Mouse (Mus musculus) lung, embryonic 15.5 days (tissue): ENCODE measurements around the gene Uhrf1. TPM values are rescaled to one million over a fixed set of nuclear protein-coding genes. Genes with fewer than 3 reads are reported as not detected.

ENCODE experiments used
- ATAC-seq: fragments of 200-750 bp; cut with Nextera tagmentation; 2 replicates; pipeline ENCODE4 v1.8.0; 2017; ENCODE audit warnings: moderate number of reproducible peaks, borderline replicate concordance; ENCODE audit not compliant: low FRiP score, low TSS enrichment; ENCODE audit errors: extremely low read depth
- H3K27ac ChIP-seq: fragments of 300-500 bp; sonication (generic); 2 replicates; pipeline ENCODE4 v1.5.1; 2015; ENCODE audit warnings: moderate library complexity, mild to moderate bottlenecking, inconsistent platforms
- H3K27me3 ChIP-seq: fragments of 300-500 bp; sonication (generic); 2 replicates; pipeline ENCODE4 v1.6.1; 2015; ENCODE audit warnings: inconsistent platforms
- H3K36me3 ChIP-seq: fragments of 300-500 bp; sonication (generic); 2 replicates; pipeline ENCODE4 v1.6.1; 2015; ENCODE audit warnings: inconsistent platforms
- H3K4me1 ChIP-seq: fragments of 300-500 bp; sonication (generic); 2 replicates; pipeline ENCODE4 v1.6.1; 2015; ENCODE audit warnings: inconsistent platforms
- H3K4me2 ChIP-seq: fragments of 300-500 bp; sonication (generic); 2 replicates; pipeline ENCODE4 v1.6.1; 2015; ENCODE audit warnings: inconsistent platforms, mild to moderate bottlenecking, moderate library complexity
- H3K4me3 ChIP-seq: fragments of 300-500 bp; sonication (generic); 2 replicates; pipeline ENCODE4 v1.5.1; 2015; ENCODE audit warnings: mild to moderate bottlenecking, inconsistent platforms
- H3K9ac ChIP-seq: fragments of 300-500 bp; sonication (generic); 2 replicates; pipeline ENCODE4 v1.6.1; 2015; ENCODE audit warnings: inconsistent platforms
- H3K9me3 ChIP-seq: fragments of 300-500 bp; sonication (generic); 2 replicates; pipeline ENCODE4 v1.6.1; 2016; ENCODE audit warnings: inconsistent platforms
- WGBS: fragments of 180-500 bp; shearing (Covaris S2); methylation state at CpG from one replicate; pipeline ENCODE4 v1.1.7; 2015; 5-methylcytosine and 5-hydroxymethylcytosine counted together
- polyA plus RNA-seq: library from polyadenylated mRNA; unstranded; fragments of >200 nt; fragmentation: Nextera tagmentation; extraction: Ambion mirVana; gene quantifications from 2 replicates; pipeline ENCODE4 v1.2.1, GENCODE M21; 2015

Gene Uhrf1
- polyA plus RNA-seq, 1 experiment from 2014 or later, result 150 TPM

DNA sequence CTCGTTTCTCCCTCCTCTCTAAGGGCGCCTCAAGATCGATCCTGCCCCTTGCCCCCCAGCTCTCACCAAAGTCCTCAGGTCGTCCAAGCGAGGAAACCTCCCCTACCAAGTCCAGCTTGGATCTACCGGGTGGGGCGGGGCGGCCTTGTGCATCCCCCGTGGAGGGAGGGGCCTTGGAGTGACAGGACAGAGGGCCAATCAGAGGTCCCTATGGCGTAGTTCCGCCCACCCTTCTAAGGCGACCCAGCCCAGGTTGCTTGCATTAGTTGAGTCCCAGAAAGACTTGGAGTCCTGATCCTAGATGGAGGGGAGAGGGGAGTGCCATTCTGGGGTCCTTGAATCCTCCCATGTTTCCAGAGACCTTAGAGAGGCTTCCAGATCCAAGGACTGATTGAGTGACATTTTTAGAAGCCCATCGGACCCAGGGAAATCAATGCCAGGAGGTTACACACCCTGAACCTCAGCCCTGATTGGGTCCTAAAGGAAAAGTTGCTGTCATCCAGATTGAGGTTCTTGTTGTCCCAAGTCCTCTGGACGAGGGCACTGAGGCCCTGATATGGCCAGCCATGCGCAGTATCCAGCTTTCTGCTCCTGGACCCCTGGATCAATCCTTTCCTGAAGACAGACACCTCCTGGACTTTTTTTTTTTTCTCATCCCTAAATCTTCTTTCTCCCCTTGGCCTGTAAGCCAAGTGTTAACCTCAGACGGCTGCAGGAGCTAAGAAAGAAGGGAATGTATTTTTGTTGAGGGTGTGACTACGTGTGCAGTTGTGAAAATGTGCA is 12.5 kb upstream of the Uhrf1 start:
- H3K9me3 ChIP-seq, result no peaks in the 10 kb centered on the region
- ATAC-seq, result peak; percentile 91
- WGBS, result 4% methylated on average over 17 of the region's 17 CpGs
- H3K9ac ChIP-seq, result peak overlapping the region; percentile 55
- H3K4me3 ChIP-seq, result peak overlapping the region; percentile 60
- H3K27ac ChIP-seq, result peak overlapping the region; percentile 97
- peaks cover 44% of the 10 kb centered on the region for H3K4me1 ChIP-seq
- H3K4me2 ChIP-seq, result peak overlapping the region; percentile 79
- H3K27me3 ChIP-seq, result no peaks in the 10 kb centered on the region
- peaks cover 10% of the 10 kb centered on the region for H3K36me3 ChIP-seq

DNA sequence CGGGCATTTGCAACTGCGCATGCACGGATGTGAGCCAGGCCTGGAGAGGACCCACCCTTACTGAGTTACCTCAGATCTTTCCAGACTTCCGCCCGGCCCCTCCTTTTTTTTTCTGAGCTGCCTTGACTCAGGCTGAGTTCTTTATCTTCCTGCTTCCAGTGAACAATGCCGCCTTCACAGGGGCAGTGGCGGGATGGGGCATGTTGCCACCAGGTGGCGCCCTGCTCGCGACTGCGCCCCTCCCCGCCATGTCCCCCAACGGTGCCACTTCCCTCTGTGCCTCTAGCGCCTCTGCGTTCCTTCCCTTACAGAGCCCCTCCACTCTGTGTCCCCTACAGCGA is 12.0 kb upstream of the Uhrf1 start:
- peaks cover 44% of the 10 kb centered on the region for H3K4me1 ChIP-seq
- peak overlapping the region; percentile 97 for H3K27ac ChIP-seq
- H3K27me3 ChIP-seq, result no peaks in the 10 kb centered on the region
- WGBS, result under 1% methylated on average over 16 of the region's 16 CpGs
- H3K4me2 ChIP-seq, result peak overlapping the region; percentile 79
- no peaks in the 10 kb centered on the region for H3K9me3 ChIP-seq
- peak; percentile 90 for ATAC-seq
- peak overlapping the region; percentile 39 for H3K9ac ChIP-seq
- peak overlapping the region; percentile 60 for H3K4me3 ChIP-seq
- H3K36me3 ChIP-seq, result peaks cover 4% of the 10 kb centered on the region

DNA sequence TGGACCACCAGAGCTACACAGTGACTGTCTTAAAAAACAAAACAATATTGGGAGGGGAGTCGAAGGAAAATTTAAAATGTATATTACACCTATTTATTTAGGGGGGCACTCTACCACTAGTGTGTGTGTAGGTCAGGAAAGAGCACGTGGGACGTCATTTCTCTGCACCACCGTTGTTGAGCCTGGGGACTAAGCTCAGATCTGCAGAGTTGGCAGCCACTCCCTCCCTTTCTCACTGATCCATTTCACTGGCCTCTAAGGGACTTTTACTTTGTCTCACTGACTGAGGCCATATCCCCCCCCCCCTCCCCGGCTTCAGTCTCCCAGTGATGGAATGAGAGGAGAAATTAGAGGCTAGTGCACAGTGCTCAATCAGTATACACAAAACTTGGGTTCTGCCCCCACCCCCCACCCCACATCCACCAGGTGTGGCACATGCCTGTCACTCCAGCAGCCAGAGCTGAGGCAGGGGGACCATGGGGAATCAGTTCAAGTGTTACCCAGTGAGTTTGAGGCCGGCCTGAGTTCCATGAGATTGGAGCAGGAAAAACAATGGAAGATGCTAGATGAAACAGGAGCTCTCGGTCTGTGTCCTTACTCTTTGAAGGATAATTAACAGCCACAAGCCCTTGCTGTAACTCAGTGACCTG is 11.2 kb upstream of the Uhrf1 start:
- peaks cover 41% of the 10 kb centered on the region for H3K4me1 ChIP-seq
- no peak overlapping the region for H3K4me2 ChIP-seq
- H3K9me3 ChIP-seq, result no peaks in the 10 kb centered on the region
- peak overlapping the region; percentile 97 for H3K27ac ChIP-seq
- H3K9ac ChIP-seq, result no peak overlapping the region
- no peak for ATAC-seq
- 0 out of 2 replicates have a peak overlapping the region, but pooled peaks have one; percentile 60 for H3K4me3 ChIP-seq
- H3K27me3 ChIP-seq, result no peaks in the 10 kb centered on the region
- WGBS, result 76% methylated on average over 7 of the region's 7 CpGs
- no peaks in the 10 kb centered on the region for H3K36me3 ChIP-seq

DNA sequence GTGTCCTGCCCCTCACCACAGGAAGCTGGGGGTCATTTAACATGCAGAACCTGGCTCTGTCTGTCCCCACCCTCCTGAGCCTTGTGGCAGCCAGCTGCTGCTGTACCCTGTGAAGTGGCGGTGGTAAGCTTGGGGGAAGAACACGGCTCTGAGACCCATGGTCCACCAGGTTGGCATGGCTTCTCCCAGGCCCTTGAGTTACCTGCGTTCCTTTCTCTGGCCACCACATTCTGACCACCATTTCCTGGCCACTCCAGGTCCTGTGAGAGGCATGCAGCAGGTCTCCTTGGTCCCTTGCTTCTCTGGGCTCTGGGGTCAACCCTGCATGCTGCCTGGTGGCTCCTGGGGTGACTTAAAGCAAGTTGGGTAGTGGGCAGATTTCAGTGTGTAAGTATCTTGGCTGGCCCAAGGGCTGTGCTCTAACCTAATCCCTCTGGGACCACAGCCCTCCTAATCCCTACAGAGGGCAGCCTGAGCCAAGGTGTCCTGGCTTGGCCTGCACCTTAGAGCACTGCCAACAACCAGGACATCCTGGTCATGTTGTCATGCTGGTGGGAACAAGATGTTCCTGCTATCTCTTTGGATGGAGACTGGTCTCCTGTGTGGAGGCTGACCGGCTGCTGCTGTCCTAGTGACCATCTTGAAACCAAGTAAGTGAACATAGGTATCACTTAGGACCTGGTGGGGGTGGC is 10.4 kb upstream of the Uhrf1 start, which contains the start of gene Plin3:
Plin3 (minus strand) TSS at position 343 of the 692 bp plus-strand sequence.
- Histone ChIP-seq H3K27ac (peak within 1 kb of the TSS; percentile 97), H3K9me3 (no peaks in the 10 kb centered on the region), H3K4me1 (peaks cover 34% of the 10 kb centered on the region), H3K9ac (no peak within 1 kb of the TSS), H3K4me3 (no peak within 1 kb of the TSS), H3K27me3 (no peaks in the 10 kb centered on the region), H3K36me3 (no peaks in the 10 kb centered on the region), H3K4me2 (no peak within 1 kb of the TSS)
- WGBS, result 83% methylated on average over 4 of the region's 4 CpGs
- no peak for ATAC-seq

DNA sequence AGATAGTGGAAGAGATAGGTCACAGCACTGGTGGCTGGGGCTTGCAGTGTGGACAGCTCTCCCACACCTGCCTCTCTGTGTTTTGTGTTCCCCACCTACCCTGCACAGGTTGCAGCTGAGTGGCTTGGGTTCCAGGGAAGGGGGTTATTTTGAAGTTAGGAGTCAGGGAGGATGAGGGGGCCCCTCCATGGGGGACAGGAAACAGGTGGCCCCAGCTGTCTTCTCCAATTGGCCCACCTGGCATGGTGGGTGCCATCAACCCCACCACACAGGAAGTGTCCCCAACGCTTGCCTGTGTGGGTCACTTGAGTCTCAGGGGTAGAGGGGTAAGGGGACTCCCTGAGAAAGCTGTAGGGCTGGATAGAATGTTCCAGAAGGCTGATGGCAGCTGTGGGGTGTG is 9.8 kb upstream of the Uhrf1 start:
- Histone ChIP-seq H3K4me1 (peaks cover 28% of the 10 kb centered on the region), H3K27ac (no peak overlapping the region)
- WGBS, result 42% methylated on average over 1 of the region's 1 CpGs

DNA sequence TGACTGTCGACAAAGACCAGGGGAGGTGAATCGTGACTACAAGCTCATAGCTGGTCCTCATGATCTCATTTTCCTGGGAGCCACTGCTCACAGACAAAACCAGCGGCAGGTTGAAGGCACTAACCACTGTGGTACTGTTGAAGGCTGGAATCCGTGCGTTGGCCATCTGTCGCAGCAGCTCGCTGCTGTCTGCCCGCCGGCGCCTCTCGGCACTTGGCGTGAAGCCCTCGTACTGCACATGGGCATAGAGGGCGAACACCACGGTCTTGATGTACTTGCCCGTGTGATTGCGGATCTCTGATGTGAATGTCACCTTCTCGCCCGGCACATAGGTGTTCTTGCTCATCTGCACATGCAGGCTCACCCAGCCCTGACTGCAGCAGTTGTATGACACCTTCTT is 8.9 kb upstream of the Uhrf1 start:
- WGBS, result 84% methylated on average over 19 of the region's 19 CpGs
- Histone ChIP-seq H3K27me3 (no peaks in the 10 kb centered on the region), H3K4me3 (no peak overlapping the region), H3K36me3 (no peaks in the 10 kb centered on the region), H3K9ac (no peak overlapping the region), H3K4me1 (peaks cover 18% of the 10 kb centered on the region), H3K4me2 (no peak overlapping the region), H3K27ac (no peak overlapping the region), H3K9me3 (no peaks in the 10 kb centered on the region)
- ATAC-seq, result no peak

More for the DNA sequence above, 9.8 kb upstream of the Uhrf1 start:
- Histone ChIP-seq H3K9me3 (no peaks in the 10 kb centered on the region), H3K36me3 (no peaks in the 10 kb centered on the region), H3K27me3 (no peaks in the 10 kb centered on the region), H3K4me3 (no peak overlapping the region), H3K4me2 (no peak overlapping the region), H3K9ac (no peak overlapping the region)
- ATAC-seq, result no peak

DNA sequence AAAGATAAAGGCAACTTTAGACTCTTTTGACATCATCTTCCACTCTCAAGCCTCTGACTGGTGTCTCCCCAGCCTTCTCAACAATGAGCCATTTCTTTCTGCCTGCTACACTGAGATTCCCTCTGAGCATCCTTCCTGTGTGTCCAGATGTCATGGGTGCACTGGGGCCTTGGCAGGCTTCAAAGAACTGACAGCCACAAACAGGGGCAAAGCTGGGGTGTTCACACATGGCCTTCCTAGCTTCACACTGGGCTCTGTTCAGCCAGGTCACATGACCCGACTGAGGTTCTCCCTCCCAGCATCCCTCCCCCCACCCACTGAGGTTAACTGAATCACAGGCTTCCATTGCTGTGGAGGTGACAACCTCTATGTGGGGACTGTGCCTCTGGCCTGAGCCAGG is 6.9 kb upstream of the Uhrf1 start:
- peaks cover 6% of the 10 kb centered on the region for H3K4me1 ChIP-seq
- H3K9me3 ChIP-seq, result no peaks in the 10 kb centered on the region
- no peak overlapping the region for H3K4me3 ChIP-seq
- ATAC-seq, result no peak
- no peak overlapping the region for H3K27ac ChIP-seq
- H3K4me2 ChIP-seq, result no peak overlapping the region
- no peak overlapping the region for H3K9ac ChIP-seq
- 59% methylated on average over 1 of the region's 1 CpGs for WGBS
- no peaks in the 10 kb centered on the region for H3K36me3 ChIP-seq
- H3K27me3 ChIP-seq, result no peaks in the 10 kb centered on the region

DNA sequence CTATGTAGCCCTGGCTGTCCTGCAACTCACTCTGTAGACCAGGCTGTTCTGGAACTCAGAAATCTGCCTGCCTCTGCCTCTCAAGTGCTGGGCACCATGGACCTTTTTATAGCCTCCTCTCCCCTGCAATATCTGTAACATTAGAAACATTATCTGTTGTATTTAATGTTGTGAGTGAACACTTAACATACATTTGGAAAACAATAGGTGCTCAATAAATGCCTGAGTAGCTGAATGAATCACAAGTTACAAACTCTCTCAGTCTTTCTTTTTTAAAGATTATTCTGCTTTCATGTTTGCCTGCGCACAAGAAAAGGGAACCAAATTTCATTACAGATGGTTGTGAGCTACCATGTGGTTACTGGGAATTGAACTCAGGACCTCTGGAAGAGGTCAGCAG is 4.9 kb upstream of the Uhrf1 start:
- no peak for ATAC-seq
- Histone ChIP-seq H3K4me1 (peaks cover 9% of the 10 kb centered on the region), H3K27ac (no peak overlapping the region), H3K9me3 (no peaks in the 10 kb centered on the region), H3K4me3 (no peak overlapping the region), H3K27me3 (no peaks in the 10 kb centered on the region), H3K9ac (no peak overlapping the region), H3K36me3 (no peaks in the 10 kb centered on the region), H3K4me2 (no peak overlapping the region)
- WGBS, result 94% methylated on average over 1 of the region's 1 CpGs

DNA sequence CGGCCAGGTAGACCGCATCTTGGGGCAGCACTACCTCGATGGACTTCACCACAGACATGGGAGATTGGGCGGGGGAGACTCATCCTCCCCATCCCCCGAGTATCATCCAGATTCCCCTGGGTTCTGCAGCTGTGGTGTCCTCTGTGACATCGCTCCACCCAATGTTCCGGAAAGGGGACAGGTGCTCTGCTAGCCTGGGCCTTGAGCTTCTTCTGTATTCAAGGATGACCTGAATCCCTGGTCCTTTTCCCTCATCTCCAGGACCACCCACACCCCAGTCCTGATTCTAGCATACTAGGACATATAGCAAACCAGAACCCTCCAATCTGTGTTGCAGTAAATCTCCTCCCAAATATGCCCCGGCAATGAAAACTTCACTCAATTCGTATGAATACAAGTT is 2.9 kb upstream of the Uhrf1 start, which contains the start of gene Arrdc5:
Arrdc5 (minus strand) TSS at position 101 of the 400 bp plus-strand sequence.
- Histone ChIP-seq H3K4me1 (peaks cover 16% of the 10 kb centered on the region), H3K9me3 (no peaks in the 10 kb centered on the region), H3K27me3 (no peaks in the 10 kb centered on the region), H3K9ac (no peak within 1 kb of the TSS), H3K27ac (no peak within 1 kb of the TSS), H3K36me3 (no peaks in the 10 kb centered on the region), H3K4me2 (no peak within 1 kb of the TSS), H3K4me3 (no peak within 1 kb of the TSS)
- 90% methylated on average over 9 of the region's 9 CpGs for WGBS
- no peak for ATAC-seq

DNA sequence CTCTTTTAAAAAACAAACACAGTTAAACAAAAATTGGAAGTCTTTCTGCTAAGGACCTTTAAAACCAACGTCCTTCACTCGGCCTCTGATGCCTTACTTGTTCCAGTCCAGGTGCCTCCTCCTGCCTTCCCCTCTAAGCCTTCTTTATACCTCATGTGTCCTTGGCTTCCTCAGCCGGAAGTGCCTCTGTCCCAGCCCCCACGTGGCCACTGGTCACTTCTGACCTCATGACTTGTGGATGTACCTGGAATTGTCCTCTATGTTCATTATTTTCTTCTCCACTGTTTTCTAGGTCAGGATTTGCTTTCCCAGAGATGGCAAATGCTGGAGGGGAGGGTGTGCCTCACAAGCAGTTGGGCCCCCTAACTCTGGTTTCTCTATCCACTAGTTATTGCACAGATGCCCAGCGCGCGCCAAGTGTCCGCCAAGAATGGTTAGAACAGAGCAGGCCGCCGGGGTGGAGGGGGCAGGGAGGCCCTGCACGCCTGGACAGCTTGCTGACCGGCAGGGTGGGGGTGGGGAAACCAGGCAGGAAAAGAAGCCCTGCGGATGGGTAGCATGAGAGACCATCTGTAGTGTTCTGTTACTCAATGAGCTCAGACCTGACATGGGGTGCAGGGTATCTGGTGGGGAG is 641 bp upstream of the Uhrf1 start:
- ATAC-seq, result peak; percentile 24; the same call in 1 of the 2 replicates

DNA sequence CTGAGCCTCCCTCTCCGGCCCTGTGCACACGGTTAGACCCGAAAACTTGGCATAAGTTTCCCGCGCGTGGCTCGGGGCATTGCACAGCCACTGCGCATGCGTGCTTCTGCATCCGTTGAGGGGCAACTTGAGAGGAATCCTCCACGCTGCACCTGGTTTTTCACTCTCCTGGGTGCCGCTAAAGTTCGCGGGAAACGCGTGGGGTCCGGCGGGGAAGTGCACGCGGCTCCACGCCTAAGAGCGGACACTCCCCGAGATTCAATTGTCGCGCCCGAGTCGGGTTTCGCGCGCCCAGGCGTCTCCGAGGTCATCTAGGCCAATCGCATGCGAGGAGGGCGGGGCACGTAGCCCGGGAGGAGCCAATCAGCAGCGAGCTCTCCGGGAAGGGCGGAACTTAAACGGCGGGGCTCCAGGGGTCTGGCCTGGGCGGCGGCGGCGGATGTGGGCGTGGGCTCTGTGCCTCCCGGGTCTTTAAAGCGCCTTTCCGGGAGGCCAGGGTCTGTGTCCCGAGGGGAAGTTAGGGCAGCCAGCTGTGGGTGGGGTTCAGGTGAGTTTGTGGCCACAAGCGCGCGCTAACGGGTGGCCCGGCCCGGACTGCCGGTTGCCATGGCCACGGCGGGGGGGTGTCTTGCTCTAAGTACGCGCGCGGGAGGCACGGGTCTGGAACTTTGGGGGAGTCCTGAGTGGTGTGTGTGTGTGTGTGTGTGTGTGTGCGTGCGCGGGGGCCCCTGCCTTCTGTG is 896 bp downstream of the Uhrf1 start:
- under 1% methylated on average over 68 of the region's 68 CpGs for WGBS

More for the DNA sequence above, 641 bp upstream of the Uhrf1 start:
- H3K36me3 ChIP-seq, result 0 out of 2 replicates have a peak, but pooled peaks cover 6% of the 10 kb centered on the region
- peak overlapping the region; percentile 96 for H3K4me2 ChIP-seq
- peak overlapping the region; percentile 21 for H3K9ac ChIP-seq
- 25% methylated on average over 13 of the region's 13 CpGs for WGBS
- H3K27ac ChIP-seq, result peak overlapping the region; percentile 94
- H3K4me1 ChIP-seq, result peaks cover 37% of the 10 kb centered on the region
- no peaks in the 10 kb centered on the region for H3K9me3 ChIP-seq
- peak overlapping the region; percentile 74 for H3K4me3 ChIP-seq
- H3K27me3 ChIP-seq, result no peaks in the 10 kb centered on the region

More for the DNA sequence above, 896 bp downstream of the Uhrf1 start:
- peak; percentile 92 for ATAC-seq
- H3K9me3 ChIP-seq, result no peaks in the 10 kb centered on the region
- peak overlapping the region; percentile 94 for H3K27ac ChIP-seq
- no peaks in the 10 kb centered on the region for H3K27me3 ChIP-seq
- H3K4me2 ChIP-seq, result peak overlapping the region; percentile 96
- peak overlapping the region; percentile 74 for H3K4me3 ChIP-seq
- H3K9ac ChIP-seq, result peak overlapping the region; percentile 69
- H3K4me1 ChIP-seq, result peaks cover 52% of the 10 kb centered on the region
- peaks cover 19% of the 10 kb centered on the region for H3K36me3 ChIP-seq
